Mouse (Mus musculus) E14TG2a.4 (cell line): Measurements from ENCODE around the gene Thbs3.

Experiments
- H3K27me3 ChIP-seq: 2 replicates; pipeline ENCODE4 v1.6.1; 2014; ENCODE audit warnings: low read length, control low read depth; ENCODE audit not compliant: insufficient read depth
- H3K36me3 ChIP-seq: 2 replicates; pipeline ENCODE4 v1.6.1; 2014; ENCODE audit warnings: low read length, control low read depth; ENCODE audit not compliant: insufficient read depth
- H3K4me1 ChIP-seq: replicated peaks from 2 replicates; pipeline ENCODE4 v1.6.1; 2014; ENCODE audit warnings: low read depth, low read length, control low read depth
- H3K4me3 ChIP-seq: replicated peaks from 2 replicates; pipeline ENCODE4 v1.5.1; 2014; ENCODE audit warnings: mild to moderate bottlenecking, low read length
- H3K9me3 ChIP-seq: 2 replicates; pipeline ENCODE4 v1.6.1; 2014; ENCODE audit warnings: low read length, control low read depth
- CTCF ChIP-seq: conservative IDR thresholded peaks from 2 replicates; pipeline ENCODE4 v1.5.1; 2014; ENCODE audit warnings: low read length
- NANOG ChIP-seq: IDR thresholded peaks from 2 replicates; pipeline ENCODE4 v1.6.1; 2014; ENCODE audit warnings: borderline replicate concordance, low read length, mixed read lengths
- POU5F1 ChIP-seq: IDR thresholded peaks from 2 replicates; pipeline ENCODE4 v1.6.1; 2014; ENCODE audit warnings: low read length, borderline replicate concordance

Thbs3 gene

GRCm38 (mm10) chr3:89190436-89190835 is 24.5 kb upstream of the Thbs3 start:
- no peaks in the 10 kb centered on the region for H3K36me3 ChIP-seq

GRCm38 (mm10) chr3:89193351-89193750 is 21.6 kb upstream of the Thbs3 start:
- H3K4me3 ChIP-seq, result no peak overlapping the region
- H3K9me3 ChIP-seq, result no peaks in the 10 kb centered on the region
- peaks cover 29% of the 10 kb centered on the region for H3K4me1 ChIP-seq
- no peaks in the 10 kb centered on the region for H3K36me3 ChIP-seq
- no peak for TF ChIP-seq CTCF
- peaks cover 2% of the 10 kb centered on the region; the same call in 1 of the 2 replicates for H3K27me3 ChIP-seq

More at GRCm38 (mm10) chr3:89190436-89190835, 24.5 kb upstream of the Thbs3 start:
- Histone ChIP-seq H3K4me1 (peaks cover 40% of the 10 kb centered on the region), H3K4me3 (no peak overlapping the region), H3K27me3 (peaks cover 24% of the 10 kb centered on the region), H3K9me3 (no peaks in the 10 kb centered on the region)
- TF ChIP-seq NANOG (no peak), CTCF (no peak), POU5F1 (no peak)

- Histone ChIP-seq H3K4me1 (peaks cover 24% of the 10 kb centered on the region), H3K36me3 (no peaks in the 10 kb centered on the region), H3K27me3 (no peaks in the 10 kb centered on the region; the same call in 1 of the 2 replicates), H3K4me3 (no peak overlapping the region), H3K9me3 (no peaks in the 10 kb centered on the region)
- TF ChIP-seq POU5F1 (no peak), NANOG (no peak), CTCF (peak; percentile 21)
These were observed 21.1 kb upstream of the Thbs3 start for GRCm38 (mm10) chr3:89193853-89194252.

GRCm38 (mm10) chr3:89195979-89196877 is 18.8 kb upstream of the Thbs3 start:
- peak; percentile 25 for TF ChIP-seq CTCF
- TF ChIP-seq NANOG, result no peak
- TF ChIP-seq POU5F1, result no peak
- H3K27me3 ChIP-seq, result no peaks in the 10 kb centered on the region
- no peaks in the 10 kb centered on the region for H3K36me3 ChIP-seq

GRCm38 (mm10) chr3:89199839-89200238 is 15.1 kb upstream of the Thbs3 start:
- TF ChIP-seq POU5F1, result no peak
- TF ChIP-seq CTCF, result no peak
- no peak for TF ChIP-seq NANOG
- Histone ChIP-seq H3K4me1 (peaks cover 36% of the 10 kb centered on the region), H3K4me3 (no peak overlapping the region), H3K36me3 (peaks cover 11% of the 10 kb centered on the region), H3K9me3 (no peaks in the 10 kb centered on the region), H3K27me3 (no peaks in the 10 kb centered on the region)

More at GRCm38 (mm10) chr3:89195979-89196877, 18.8 kb upstream of the Thbs3 start:
- Histone ChIP-seq H3K9me3 (no peaks in the 10 kb centered on the region), H3K4me3 (peak overlapping the region; percentile 37), H3K4me1 (peaks cover 22% of the 10 kb centered on the region)

GRCm38 (mm10) chr3:89202253-89203141 is 12.5 kb upstream of the Thbs3 start, which contains the start of gene Gba:
Gba (plus strand) TSS chr3:89202928.
- peaks cover 18% of the 10 kb centered on the region for H3K4me1 ChIP-seq
- H3K4me3 ChIP-seq, result peak within 1 kb of the TSS; percentile 83
- H3K9me3 ChIP-seq, result no peaks in the 10 kb centered on the region
- H3K36me3 ChIP-seq, result peaks cover 38% of the 10 kb centered on the region
- TF ChIP-seq NANOG, result no peak
- no peak for TF ChIP-seq POU5F1
- TF ChIP-seq CTCF, result no peak
- no peaks in the 10 kb centered on the region for H3K27me3 ChIP-seq

GRCm38 (mm10) chr3:89203142-89203514 is 11.9 kb upstream of the Thbs3 start:
- Histone ChIP-seq H3K27me3 (no peaks in the 10 kb centered on the region), H3K36me3 (peaks cover 44% of the 10 kb centered on the region), H3K9me3 (no peaks in the 10 kb centered on the region), H3K4me1 (peaks cover 22% of the 10 kb centered on the region), H3K4me3 (peak overlapping the region; percentile 83)
- no peak for TF ChIP-seq NANOG
- TF ChIP-seq POU5F1, result no peak
- no peak for TF ChIP-seq CTCF

GRCm38 (mm10) chr3:89206079-89206478 is 8.9 kb upstream of the Thbs3 start:
- no peaks in the 10 kb centered on the region for H3K27me3 ChIP-seq
- no peak for TF ChIP-seq POU5F1
- no peak for TF ChIP-seq NANOG

More at GRCm38 (mm10) chr3:89206079-89206478, 8.9 kb upstream of the Thbs3 start:
- Histone ChIP-seq H3K4me1 (peaks cover 45% of the 10 kb centered on the region), H3K36me3 (peaks cover 74% of the 10 kb centered on the region), H3K4me3 (no peak overlapping the region), H3K9me3 (no peaks in the 10 kb centered on the region)
